Mouse (Mus musculus) cerebellum, adult 2 months (tissue): ENCODE results near the gene Olfr1282. TPM values are rescaled to one million over a fixed set of nuclear protein-coding genes. Genes with fewer than 3 reads are reported as not detected.
"Not testable (repeated sequence)": the region's sequence is repeated elsewhere in the genome, so short reads cannot be mapped to it uniquely, and the experiment has no call there.

Experiments used
- DNase-seq, 2 experiments: peaks; one replicate each; pipeline ENCODE4 v3.0.0; 2021
- H3K27ac ChIP-seq: fragments of 200-500 bp; 2 replicates; pipeline ENCODE4 v1.5.1; 2012; ENCODE audit warnings: low read length, control low read depth, inconsistent platforms; ENCODE audit not compliant: insufficient read depth
- H3K27me3 ChIP-seq: fragments of 200-500 bp; 2 replicates; pipeline ENCODE4 v1.6.1; 2012; ENCODE audit warnings: inconsistent platforms, mild to moderate bottlenecking, low read length, moderate library complexity; ENCODE audit not compliant: control insufficient read depth, insufficient read depth
- H3K4me1 ChIP-seq: fragments of 200-500 bp; 2 replicates; pipeline ENCODE4 v1.6.1; 2011; ENCODE audit warnings: low read length; ENCODE audit not compliant: control insufficient read depth, insufficient read depth
- H3K4me3 ChIP-seq: fragments of 200-500 bp; replicated peaks from 2 replicates; pipeline ENCODE3; 2011; ENCODE audit warnings: mild to moderate bottlenecking, low read depth, low read length, control low read depth; ENCODE audit not compliant: insufficient read depth
- CTCF ChIP-seq: fragments of 200-500 bp; IDR thresholded peaks from 2 replicates; pipeline ENCODE4 v1.5.1; 2011; ENCODE audit warnings: low read depth, mild to moderate bottlenecking, control low read depth, low read length, moderate library complexity, borderline replicate concordance; ENCODE audit not compliant: insufficient read depth
- POLR2A ChIP-seq: fragments of 200-500 bp; IDR thresholded peaks from 2 replicates; pipeline ENCODE4 v1.6.1; 2011; ENCODE audit warnings: low read length, control low read depth, borderline replicate concordance; ENCODE audit not compliant: insufficient read depth
- WGBS: fragments of 180-500 bp; shearing (Covaris S2); methylation state at CpG from one replicate; pipeline ENCODE4 v1.1.7; 2018; 5-methylcytosine and 5-hydroxymethylcytosine counted together
- polyA plus RNA-seq: library from polyadenylated mRNA; depleted of rRNA; stranded (reverse); fragments of >200 nt; gene quantifications from 2 replicates; pipeline ENCODE4 v1.2.3, GENCODE M21; 2012; rRNA removed

The Olfr1282 gene
- polyA plus RNA-seq: not detected in 2 replicates

GRCm38 (mm10) chr2:111335976-111336375 is at the start of gene Olfr1282:
Gene Olfr1282 (minus strand): TSS chr2:111336076.
- Histone ChIP-seq H3K4me3 (no peak within 1 kb of the TSS), H3K4me1 (no peaks in the 10 kb centered on the region), H3K27me3 (no peaks in the 10 kb centered on the region), H3K27ac (no peak within 1 kb of the TSS)
- DNase-seq: no peak
- 71% methylated on average over 2 of the region's 2 CpGs for WGBS
- no peak for TF ChIP-seq POLR2A
- no peak for TF ChIP-seq CTCF

GRCm38 (mm10) chr2:111375222-111375621 is 39.3 kb upstream of the Olfr1282 start, which contains the start of gene Olfr1284:
Gene Olfr1284 (plus strand): TSS chr2:111375522.
- TF ChIP-seq POLR2A (no peak), CTCF (no peak)
- Histone ChIP-seq H3K4me3 (no peak within 1 kb of the TSS), H3K27ac (no peak within 1 kb of the TSS), H3K4me1 (no peaks in the 10 kb centered on the region), H3K27me3 (no peaks in the 10 kb centered on the region)
- WGBS: 85% methylated on average over 1 of the region's 1 CpGs
- no peak for DNase-seq

GRCm38 (mm10) chr2:111366490-111366889 is 30.6 kb upstream of the Olfr1282 start, which contains the start of gene Olfr1283:
Gene Olfr1283 (plus strand): TSS chr2:111366790.
- TF ChIP-seq POLR2A: no peak
- TF ChIP-seq CTCF: no peak
- DNase-seq: no peak
- Histone ChIP-seq H3K4me1 (no peaks in the 10 kb centered on the region), H3K27me3 (no peaks in the 10 kb centered on the region), H3K27ac (no peak within 1 kb of the TSS), H3K4me3 (no peak within 1 kb of the TSS)
- 81% methylated on average over 2 of the region's 2 CpGs for WGBS

GRCm38 (mm10) chr2:111333721-111334120 is 2.2 kb downstream of the Olfr1282 start:
- H3K27me3 ChIP-seq, H3K27ac ChIP-seq, DNase-seq, H3K4me3 ChIP-seq, H3K4me1 ChIP-seq: not testable (repeated sequence)
- 91% methylated on average over 5 of the region's 5 CpGs for WGBS

- Histone ChIP-seq H3K4me3 (no peak within 1 kb of the TSS), H3K27ac (no peak within 1 kb of the TSS), H3K4me1 (no peaks in the 10 kb centered on the region), H3K27me3 (no peaks in the 10 kb centered on the region)
- TF ChIP-seq CTCF (no peak), POLR2A (no peak)
- 69% methylated on average over 2 of the region's 2 CpGs for WGBS
- DNase-seq: no peak
Observed at GRCm38 (mm10) chr2:111326220-111326619, 9.7 kb downstream of the Olfr1282 start, which contains the start of gene Olfr1281. Gene Olfr1281 (plus strand): TSS chr2:111326520.

- no peak within 1 kb of the TSS for H3K4me3 ChIP-seq
- DNase-seq: no peak
- H3K4me1 ChIP-seq: no peaks in the 10 kb centered on the region
- TF ChIP-seq POLR2A: no peak
- H3K27ac ChIP-seq: no peak within 1 kb of the TSS
- no peaks in the 10 kb centered on the region for H3K27me3 ChIP-seq
Observed at GRCm38 (mm10) chr2:111313717-111314116, 22.2 kb downstream of the Olfr1282 start, which contains the start of gene Olfr1280. Gene Olfr1280 (plus strand): TSS chr2:111314017.

GRCm38 (mm10) chr2:111300374-111300773 is 35.5 kb downstream of the Olfr1282 start, which contains the start of gene Olfr1279:
Gene Olfr1279 (plus strand): TSS chr2:111300635.
- H3K4me1 ChIP-seq: no peaks in the 10 kb centered on the region
- TF ChIP-seq POLR2A (no peak), CTCF (no peak)
- DNase-seq: no peak
- H3K4me3 ChIP-seq: no peak within 1 kb of the TSS
- H3K27me3 ChIP-seq: no peaks in the 10 kb centered on the region
- H3K27ac ChIP-seq: no peak within 1 kb of the TSS

- H3K27ac ChIP-seq: no peak overlapping the region
- DNase-seq: no peak
- TF ChIP-seq POLR2A (no peak), CTCF (no peak)
- H3K4me3 ChIP-seq: no peak overlapping the region
- H3K4me1 ChIP-seq: no peaks in the 10 kb centered on the region
- no peaks in the 10 kb centered on the region for H3K27me3 ChIP-seq
Observed at GRCm38 (mm10) chr2:111298541-111298940, 37.3 kb downstream of the Olfr1282 start.

GRCm38 (mm10) chr2:111289836-111290235 is 46.0 kb downstream of the Olfr1282 start, which contains the start of gene Olfr1278:
Gene Olfr1278 (plus strand): TSS chr2:111290136.
- TF ChIP-seq CTCF (no peak), POLR2A (no peak)
- DNase-seq: no peak
- Histone ChIP-seq H3K27ac (no peak within 1 kb of the TSS), H3K4me1 (no peaks in the 10 kb centered on the region), H3K27me3 (no peaks in the 10 kb centered on the region), H3K4me3 (no peak within 1 kb of the TSS)

Other genes starting within 250 kb of the Olfr1282 start
- gene Gm13941, start 230.1 kb downstream of the Olfr1282 start, polyA plus RNA-seq: not detected in 2 replicates
- gene Gm15130, start 183.1 kb downstream of the Olfr1282 start, polyA plus RNA-seq: not detected in 2 replicates
- not detected in 2 replicates for gene 4930430A15Rik, start 106.5 kb downstream of the Olfr1282 start, polyA plus RNA-seq
- gene Olfr1275, start 100.8 kb downstream of the Olfr1282 start, polyA plus RNA-seq: not detected in 2 replicates
- gene Olfr1276, start 81.6 kb downstream of the Olfr1282 start, polyA plus RNA-seq: 0.03 TPM in 1 of 2 replicates, not detected in the other
- gene Olfr1277, start 62.0 kb downstream of the Olfr1282 start, polyA plus RNA-seq: not detected in 2 replicates
- not detected in 2 replicates for gene Olfr1278, start 45.9 kb downstream of the Olfr1282 start, polyA plus RNA-seq
- not detected in 2 replicates for gene Olfr1279, start 35.4 kb downstream of the Olfr1282 start, polyA plus RNA-seq
- gene Olfr1280, start 22.1 kb downstream of the Olfr1282 start, polyA plus RNA-seq: not detected in 2 replicates
- gene Olfr1281, start 9.6 kb downstream of the Olfr1282 start, polyA plus RNA-seq: not detected in 2 replicates
- not detected in 2 replicates for gene Olfr1283, start 30.7 kb upstream of the Olfr1282 start, polyA plus RNA-seq
- gene Olfr1284, start 39.4 kb upstream of the Olfr1282 start, polyA plus RNA-seq: not detected in 2 replicates
- not detected in 2 replicates for gene Olfr1286, start 87.0 kb upstream of the Olfr1282 start, polyA plus RNA-seq
- not detected in 2 replicates for gene Olfr1287, start 113.1 kb upstream of the Olfr1282 start, polyA plus RNA-seq
- not detected in 2 replicates for gene Olfr1288, start 138.0 kb upstream of the Olfr1282 start, polyA plus RNA-seq
- not detected in 2 replicates for gene Olfr1289, start 144.7 kb upstream of the Olfr1282 start, polyA plus RNA-seq
- gene Olfr1290, start 157.8 kb upstream of the Olfr1282 start, polyA plus RNA-seq: not detected in 2 replicates
- gene Olfr1291-ps1, start 161.1 kb upstream of the Olfr1282 start, polyA plus RNA-seq: not detected in 2 replicates
- gene Olfr1293-ps, start 189.1 kb upstream of the Olfr1282 start, polyA plus RNA-seq: not detected in 2 replicates
- not detected in 2 replicates for gene Olfr1294, start 204.2 kb upstream of the Olfr1282 start, polyA plus RNA-seq
- not detected in 2 replicates for gene Olfr1295, start 233.6 kb upstream of the Olfr1282 start, polyA plus RNA-seq